20 mouse cellular contexts compared by ENCODE assay signal in the genomic region with DNA sequence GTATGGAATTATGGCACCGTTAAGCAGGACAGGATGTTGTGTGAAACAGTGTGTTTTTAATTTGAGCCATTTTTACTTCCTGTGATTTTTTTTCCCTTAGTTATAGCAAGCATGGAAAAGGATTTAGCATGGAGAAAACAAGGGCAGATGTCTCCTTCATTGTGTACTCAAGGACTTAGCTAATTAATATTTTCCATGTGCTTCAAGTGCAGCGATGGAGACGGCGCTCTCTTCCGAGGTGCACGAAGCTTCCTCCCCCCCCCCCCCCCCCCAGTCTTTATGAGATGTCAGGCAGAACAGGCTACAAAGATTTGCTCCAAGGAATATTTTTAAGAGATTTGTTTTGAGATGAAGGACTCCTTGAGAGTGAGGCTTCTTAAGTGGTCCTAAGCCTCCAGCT.
DNase-seq lines count a peak whose midpoint lies in the region; ATAC-seq and TF ChIP-seq lines count a peak whose summit lies in the region.
"Had no signal": no experiment of that assay in that cellular context is flagged by ENCODE, and none has a peak within 500 bp of the region (broad histone marks: within the 10 kb centered on the region; RNA-seq: fewer than 3 reads in every experiment).

No protein-coding gene starts in this region.

- no peaks in the 10 kb centered on the region for H3K27me3 ChIP-seq in forebrain, embryonic 14.5 days (replicated peaks; ENCODE audit: control insufficient read depth, insufficient read depth, low read length)
- H3K27me3 ChIP-seq in forebrain, embryonic 12.5 days, result no peaks in the 10 kb centered on the region
- H3K27me3 ChIP-seq in embryonic facial prominence, embryonic 14.5 days (replicated peaks; ENCODE audit: control insufficient read depth, insufficient read depth, low read length), result no peaks in the 10 kb centered on the region
- H3K27me3 ChIP-seq in forebrain, postnatal 0 days (ENCODE audit: insufficient read depth, low read length), result no peaks in the 10 kb centered on the region
- no peaks in the 10 kb centered on the region for H3K27me3 ChIP-seq in stomach, postnatal 0 days (ENCODE audit: control insufficient read depth, insufficient read depth, low read length)
- H3K27me3 ChIP-seq in lung, postnatal 0 days (replicated peaks; ENCODE audit: insufficient read depth, low read length), result no peaks in the 10 kb centered on the region
- H3K27me3 ChIP-seq: CH12.LX; heart, embryonic 13.5 days; hindbrain, embryonic 12.5 days; Patski had no signal

- no peak overlapping the region for H3K4me3 ChIP-seq in forebrain, embryonic 14.5 days (ENCODE audit: low read depth, low read length)
- no peak overlapping the region for H3K4me3 ChIP-seq in forebrain, embryonic 12.5 days (replicated peaks)
- no peak overlapping the region for H3K4me3 ChIP-seq in embryonic facial prominence, embryonic 14.5 days (ENCODE audit: low read depth, low read length)
- H3K4me3 ChIP-seq in forebrain, postnatal 0 days (ENCODE audit: low read depth, low read length), result no peak overlapping the region
- no peak overlapping the region for H3K4me3 ChIP-seq in stomach, postnatal 0 days (ENCODE audit: low read depth, low read length)
- no peak overlapping the region for H3K4me3 ChIP-seq in lung, postnatal 0 days (ENCODE audit: low read depth, low read length)
- H3K4me3 ChIP-seq: heart, embryonic 13.5 days; hindbrain, embryonic 12.5 days had no signal

- no peak for DNase-seq in forebrain, embryonic 14.5 days (ENCODE audit: low spot score)
- DNase-seq in embryonic facial prominence, embryonic 14.5 days (ENCODE audit: low spot score), result peak; percentile 40
- DNase-seq in forebrain, postnatal 0 days, result no peak
- DNase-seq in stomach, postnatal 0 days (ENCODE audit: low spot score), result no peak
- DNase-seq in kidney, postnatal 25 days, result no peak
- no peak for DNase-seq in lung, postnatal 0 days (ENCODE audit: low spot score)
- DNase-seq: adrenal gland, postnatal 14 days; cerebellum, adult 2 months; cerebellum, postnatal 10 days; gastrocnemius, postnatal 14 days; heart, postnatal 4 days; kidney, adult 18-20 months had no signal

- H3K9ac ChIP-seq in forebrain, embryonic 14.5 days (ENCODE audit: low read length), result no peak overlapping the region
- no peak overlapping the region for H3K9ac ChIP-seq in forebrain, embryonic 12.5 days
- H3K9ac ChIP-seq in embryonic facial prominence, embryonic 14.5 days (ENCODE audit: low read depth, low read length), result no peak overlapping the region
- no peak overlapping the region for H3K9ac ChIP-seq in forebrain, postnatal 0 days
- no peak overlapping the region for H3K9ac ChIP-seq in stomach, postnatal 0 days (ENCODE audit: low read length)
- no peak overlapping the region for H3K9ac ChIP-seq in lung, postnatal 0 days (replicated peaks; ENCODE audit: low read depth)
- H3K9ac ChIP-seq: heart, embryonic 13.5 days; hindbrain, embryonic 12.5 days had no signal

- H3K4me2 ChIP-seq in forebrain, embryonic 14.5 days (ENCODE audit: low read length), result no peak overlapping the region
- H3K4me2 ChIP-seq in forebrain, embryonic 12.5 days, result no peak overlapping the region
- H3K4me2 ChIP-seq in embryonic facial prominence, embryonic 14.5 days (ENCODE audit: low read depth, low read length), result peak overlapping the region; percentile 21
- peak overlapping the region; percentile 13; the same call in 1 of the 2 replicates for H3K4me2 ChIP-seq in forebrain, postnatal 0 days (ENCODE audit: low read depth)
- H3K4me2 ChIP-seq in stomach, postnatal 0 days (replicated peaks; ENCODE audit: low read depth), result 0 out of 2 replicates have a peak overlapping the region, but pooled peaks have one; percentile 1
- H3K4me2 ChIP-seq in lung, postnatal 0 days (replicated peaks; ENCODE audit: low read depth, low read length), result no peak overlapping the region
- H3K4me2 ChIP-seq: heart, embryonic 13.5 days; hindbrain, embryonic 12.5 days had no signal

- no peak for TF ChIP-seq EP300 in stomach, postnatal 0 days (optimal IDR thresholded peaks at IDR 0.05)
- TF ChIP-seq EP300 in lung, postnatal 0 days (IDR thresholded peaks at IDR 0.05), result no peak

- 54% methylated on average over 6 of the region's 6 CpGs for WGBS in forebrain, embryonic 14.5 days
- 68% methylated on average over 6 of the region's 6 CpGs for WGBS in forebrain, embryonic 12.5 days
- 43% methylated on average over 6 of the region's 6 CpGs for WGBS in embryonic facial prominence, embryonic 14.5 days
- WGBS in forebrain, postnatal 0 days, result 37% methylated on average over 6 of the region's 6 CpGs
- WGBS in stomach, postnatal 0 days, result 34% methylated on average over 6 of the region's 6 CpGs
- WGBS in lung, postnatal 0 days, result 55% methylated on average over 6 of the region's 6 CpGs

- no peaks in the 10 kb centered on the region for H3K36me3 ChIP-seq in forebrain, embryonic 14.5 days (ENCODE audit: control insufficient read depth, insufficient read depth, low read length)
- H3K36me3 ChIP-seq in forebrain, embryonic 12.5 days (replicated peaks), result no peaks in the 10 kb centered on the region
- H3K36me3 ChIP-seq in embryonic facial prominence, embryonic 14.5 days (ENCODE audit: control insufficient read depth, insufficient read depth, low read length), result no peaks in the 10 kb centered on the region
- no peaks in the 10 kb centered on the region for H3K36me3 ChIP-seq in forebrain, postnatal 0 days (ENCODE audit: insufficient read depth)
- no peaks in the 10 kb centered on the region for H3K36me3 ChIP-seq in stomach, postnatal 0 days (ENCODE audit: control insufficient read depth, insufficient read depth, low read length)
- H3K36me3 ChIP-seq in lung, postnatal 0 days (ENCODE audit: insufficient read depth, low read length), result no peaks in the 10 kb centered on the region
- H3K36me3 ChIP-seq: heart, embryonic 13.5 days; hindbrain, embryonic 12.5 days had no signal

- H3K27ac ChIP-seq in forebrain, embryonic 14.5 days (ENCODE audit: low read depth, low read length), result peak overlapping the region; percentile 3; the same call in 1 of the 2 replicates
- H3K27ac ChIP-seq in forebrain, embryonic 12.5 days, result no peak overlapping the region
- no peak overlapping the region for H3K27ac ChIP-seq in embryonic facial prominence, embryonic 14.5 days (replicated peaks; ENCODE audit: low read depth, low read length)
- H3K27ac ChIP-seq in forebrain, postnatal 0 days (ENCODE audit: low read depth, low read length), result no peak overlapping the region
- H3K27ac ChIP-seq in stomach, postnatal 0 days (replicated peaks), result no peak overlapping the region
- H3K27ac ChIP-seq in lung, postnatal 0 days (ENCODE audit: low read length), result no peak overlapping the region
- H3K27ac ChIP-seq: heart, embryonic 13.5 days; hindbrain, embryonic 12.5 days had no signal

- no peak for TF ChIP-seq CTCF in forebrain, postnatal 0 days (IDR thresholded peaks at IDR 0.05; ENCODE audit: low read depth)
- no peak for TF ChIP-seq CTCF in stomach, postnatal 0 days (IDR thresholded peaks at IDR 0.05; ENCODE audit: low read depth)
- no peak for TF ChIP-seq CTCF in lung, postnatal 0 days (IDR thresholded peaks at IDR 0.05)

- no peaks in the 10 kb centered on the region for H3K4me1 ChIP-seq in forebrain, embryonic 14.5 days (ENCODE audit: control insufficient read depth, insufficient read depth, low read length)
- H3K4me1 ChIP-seq in forebrain, embryonic 12.5 days, result 0 out of 2 replicates have a peak, but pooled peaks cover 5% of the 10 kb centered on the region
- peaks cover 3% of the 10 kb centered on the region; the same call in 1 of the 2 replicates for H3K4me1 ChIP-seq in embryonic facial prominence, embryonic 14.5 days (ENCODE audit: control insufficient read depth, insufficient read depth, low read length)
- no peaks in the 10 kb centered on the region for H3K4me1 ChIP-seq in forebrain, postnatal 0 days (ENCODE audit: insufficient read depth)
- no peaks in the 10 kb centered on the region for H3K4me1 ChIP-seq in stomach, postnatal 0 days (replicated peaks; ENCODE audit: control insufficient read depth, insufficient read depth)
- no peaks in the 10 kb centered on the region for H3K4me1 ChIP-seq in lung, postnatal 0 days (ENCODE audit: insufficient read depth, low read depth, low read length)
- H3K4me1 ChIP-seq: hindbrain, embryonic 12.5 days had no signal

- H3K9me3 ChIP-seq in forebrain, embryonic 14.5 days (replicated peaks; ENCODE audit: control insufficient read depth, low read length), result no peaks in the 10 kb centered on the region
- no peaks in the 10 kb centered on the region for H3K9me3 ChIP-seq in forebrain, embryonic 12.5 days
- H3K9me3 ChIP-seq in embryonic facial prominence, embryonic 14.5 days (ENCODE audit: control insufficient read depth, low read length), result no peaks in the 10 kb centered on the region
- no peaks in the 10 kb centered on the region for H3K9me3 ChIP-seq in forebrain, postnatal 0 days (ENCODE audit: low read length)
- no peaks in the 10 kb centered on the region for H3K9me3 ChIP-seq in stomach, postnatal 0 days (ENCODE audit: control insufficient read depth, low read length)
- no peaks in the 10 kb centered on the region for H3K9me3 ChIP-seq in lung, postnatal 0 days (ENCODE audit: low read length)
- H3K9me3 ChIP-seq: hindbrain, embryonic 12.5 days had no signal

- ATAC-seq in forebrain, embryonic 14.5 days, result peak; percentile 62
- ATAC-seq in forebrain, embryonic 12.5 days (ENCODE audit: low FRiP score), result no peak
- no peak for ATAC-seq in embryonic facial prominence, embryonic 14.5 days (ENCODE audit: low read depth)
- ATAC-seq in forebrain, postnatal 0 days, result no peak
- ATAC-seq in stomach, postnatal 0 days (ENCODE audit: low FRiP score, low TSS enrichment), result no peak
- no peak for ATAC-seq in lung, postnatal 0 days
- ATAC-seq: activated CD4-positive, CD25-positive, alpha-beta regulatory T cell, adult 4 months; hindbrain, embryonic 16.5 days; inflammation-experienced regulatory T-cells, adult 6 months; Patski had no signal

Comparison
In these comparisons a context has a peak if more than half of its experiments do, and no peak if none do; other contexts are left out.
1. H3K4me2 ChIP-seq: peak in embryonic facial prominence, embryonic 14.5 days (single experiment), forebrain, postnatal 0 days (single experiment) and stomach, postnatal 0 days (single experiment); none in forebrain, embryonic 14.5 days (single experiment), forebrain, embryonic 12.5 days (single experiment) and lung, postnatal 0 days (single experiment).